Mouse (Mus musculus): ENCODE measurements at regions not wholly inside any gene's neighbourhood (a gene's known extent, or its start where the extent isn't known, plus 50 kb on each side); places are given as distances from the start of the nearest gene placed in this dataset.

GRCm38 (mm10) chr13:35380224-35381009, 279.2 kb upstream of the Cdyl start:
- H3K9me3 ChIP-seq (ENCODE audit: low read length) = 0 out of 2 replicates have a peak, but pooled peaks cover 2% of the 10 kb centered on the region
- peaks cover 7% of the 10 kb centered on the region; the same call in 1 of the 2 replicates for H3K4me1 ChIP-seq (replicated peaks; ENCODE audit: low read depth, low read length)
- no peak overlapping the region for H3K4me3 ChIP-seq (replicated peaks; ENCODE audit: low read length)
- no peaks in the 10 kb centered on the region for H3K36me3 ChIP-seq (ENCODE audit: insufficient read depth, low read length)
- H3K27me3 ChIP-seq (ENCODE audit: insufficient read depth, low read length) = no peaks in the 10 kb centered on the region
- TF ChIP-seq CTCF (conservative IDR thresholded peaks at IDR 0.05; ENCODE audit: low read length) (no peak), NANOG (IDR thresholded peaks at IDR 0.05; ENCODE audit: borderline replicate concordance, low read length) (no peak), POU5F1 (IDR thresholded peaks at IDR 0.05; ENCODE audit: borderline replicate concordance, low read length) (no peak)

- no peak overlapping the region for H3K4me3 ChIP-seq (replicated peaks; ENCODE audit: low read length)
- H3K4me1 ChIP-seq (replicated peaks; ENCODE audit: low read depth, low read length) = peaks cover 7% of the 10 kb centered on the region; the same call in 1 of the 2 replicates
- no peaks in the 10 kb centered on the region for H3K27me3 ChIP-seq (ENCODE audit: insufficient read depth, low read length)
- H3K9me3 ChIP-seq (ENCODE audit: low read length) = peaks cover 8% of the 10 kb centered on the region
- no peak for TF ChIP-seq POU5F1 (IDR thresholded peaks at IDR 0.05; ENCODE audit: borderline replicate concordance, low read length)
- TF ChIP-seq NANOG (IDR thresholded peaks at IDR 0.05; ENCODE audit: borderline replicate concordance, low read length) = no peak
- TF ChIP-seq CTCF (conservative IDR thresholded peaks at IDR 0.05; ENCODE audit: low read length) = no peak
- H3K36me3 ChIP-seq (ENCODE audit: insufficient read depth, low read length) = no peaks in the 10 kb centered on the region
These were observed 278.0 kb upstream of the Cdyl start for GRCm38 (mm10) chr13:35381641-35382040.

DNA sequence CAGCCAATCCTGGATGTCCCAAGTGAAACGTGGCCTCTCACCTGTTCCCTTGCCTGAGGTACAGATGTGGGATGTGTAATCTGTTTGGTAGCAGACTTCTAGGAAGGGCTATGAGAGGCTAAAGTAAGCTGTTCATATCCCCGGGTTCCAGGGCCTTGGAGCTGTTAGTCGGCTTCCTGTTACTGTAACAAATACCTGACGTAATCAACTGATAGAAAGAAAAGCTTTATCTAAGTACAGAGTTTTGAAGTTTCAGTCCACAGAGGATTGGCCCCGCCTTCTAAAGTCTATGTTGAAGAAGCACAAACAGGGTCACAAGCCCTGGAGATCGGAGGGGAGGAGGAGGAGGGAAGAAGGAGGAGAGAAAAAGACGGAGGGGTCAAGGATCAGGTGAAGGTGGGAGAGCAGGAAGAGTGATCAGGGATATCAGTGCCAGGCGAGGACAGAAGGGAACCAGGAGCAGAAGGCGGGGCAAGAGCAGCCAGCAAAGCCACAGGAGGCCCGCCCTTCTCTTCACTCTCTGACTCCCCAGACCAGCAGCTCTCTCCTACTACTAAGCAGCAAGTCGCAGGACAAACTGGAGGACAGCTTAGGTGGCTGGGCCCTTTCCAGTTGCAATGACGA, 276.5 kb upstream of the Cdyl start:
- H3K27me3 ChIP-seq (ENCODE audit: insufficient read depth, low read length) = no peaks in the 10 kb centered on the region
- H3K4me3 ChIP-seq (replicated peaks; ENCODE audit: low read length) = no peak overlapping the region
- TF ChIP-seq POU5F1 (IDR thresholded peaks at IDR 0.05; ENCODE audit: borderline replicate concordance, low read length) (no peak), CTCF (conservative IDR thresholded peaks at IDR 0.05; ENCODE audit: low read length) (no peak), NANOG (IDR thresholded peaks at IDR 0.05; ENCODE audit: borderline replicate concordance, low read length) (no peak)
- no peaks in the 10 kb centered on the region for H3K36me3 ChIP-seq (ENCODE audit: insufficient read depth, low read length)
- H3K4me1 ChIP-seq (replicated peaks; ENCODE audit: low read depth, low read length) = peaks cover 7% of the 10 kb centered on the region; the same call in 1 of the 2 replicates
- peaks cover 18% of the 10 kb centered on the region for H3K9me3 ChIP-seq (ENCODE audit: low read length)

DNA sequence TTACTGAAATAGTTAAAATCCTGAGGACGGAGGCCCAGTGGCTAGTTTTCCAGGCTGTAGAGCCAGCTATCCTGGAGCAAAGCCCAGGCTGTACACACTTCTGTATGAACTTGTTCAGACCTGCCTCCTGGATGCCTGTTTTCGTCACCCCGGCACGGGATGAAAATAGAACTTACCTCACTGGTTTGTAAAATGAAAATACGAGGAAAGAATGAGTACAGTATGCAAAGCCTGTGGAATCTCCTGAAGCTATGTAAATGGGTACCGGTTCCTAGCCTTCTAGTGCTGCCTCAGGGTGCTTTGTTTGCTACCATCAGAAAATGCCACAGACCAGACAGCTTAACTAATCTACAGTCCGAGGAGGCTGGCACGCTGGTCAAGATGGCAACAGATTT, 276.0 kb upstream of the Cdyl start:
- no peaks in the 10 kb centered on the region for H3K36me3 ChIP-seq (ENCODE audit: insufficient read depth, low read length)
- H3K9me3 ChIP-seq (ENCODE audit: low read length) = peaks cover 18% of the 10 kb centered on the region
- no peaks in the 10 kb centered on the region for H3K27me3 ChIP-seq (ENCODE audit: insufficient read depth, low read length)
- H3K4me3 ChIP-seq (replicated peaks; ENCODE audit: low read length) = no peak overlapping the region
- peaks cover 10% of the 10 kb centered on the region for H3K4me1 ChIP-seq (replicated peaks; ENCODE audit: low read depth, low read length)
- TF ChIP-seq NANOG (IDR thresholded peaks at IDR 0.05; ENCODE audit: borderline replicate concordance, low read length) = no peak
- no peak for TF ChIP-seq POU5F1 (IDR thresholded peaks at IDR 0.05; ENCODE audit: borderline replicate concordance, low read length)
- TF ChIP-seq CTCF (conservative IDR thresholded peaks at IDR 0.05; ENCODE audit: low read length) = no peak

DNA sequence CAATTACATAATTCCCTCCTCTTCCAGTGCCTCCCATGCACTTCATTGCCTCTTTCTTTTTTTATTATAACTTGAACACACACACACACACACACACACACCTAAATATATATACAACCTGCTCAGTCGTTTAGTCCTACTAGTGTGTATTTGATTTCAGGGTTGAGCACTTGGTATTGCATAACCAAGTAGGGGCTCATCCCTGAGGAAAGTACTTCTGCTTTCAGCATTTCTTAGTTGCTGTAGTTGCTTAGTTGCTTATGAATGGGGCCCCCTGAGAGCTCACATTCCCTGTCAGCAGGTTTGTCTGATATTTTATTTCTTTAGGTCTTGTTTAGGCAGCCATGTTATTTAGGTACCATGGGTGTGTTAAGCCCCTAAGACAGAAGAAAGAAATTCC, 271.3 kb upstream of the Cdyl start:
- Histone ChIP-seq H3K36me3 (ENCODE audit: insufficient read depth, low read length) (no peaks in the 10 kb centered on the region), H3K4me3 (replicated peaks; ENCODE audit: low read length) (no peak overlapping the region), H3K9me3 (ENCODE audit: low read length) (peaks cover 16% of the 10 kb centered on the region), H3K4me1 (replicated peaks; ENCODE audit: low read depth, low read length) (peaks cover 10% of the 10 kb centered on the region), H3K27me3 (ENCODE audit: insufficient read depth, low read length) (no peaks in the 10 kb centered on the region)
- TF ChIP-seq POU5F1 (IDR thresholded peaks at IDR 0.05; ENCODE audit: borderline replicate concordance, low read length) (no peak), CTCF (conservative IDR thresholded peaks at IDR 0.05; ENCODE audit: low read length) (no peak), NANOG (IDR thresholded peaks at IDR 0.05; ENCODE audit: borderline replicate concordance, low read length) (no peak)

GRCm38 (mm10) chr13:35389781-35390525, 269.7 kb upstream of the Cdyl start:
- H3K4me1 ChIP-seq (replicated peaks; ENCODE audit: low read depth, low read length) = peaks cover 7% of the 10 kb centered on the region
- H3K27me3 ChIP-seq (ENCODE audit: insufficient read depth, low read length) = no peaks in the 10 kb centered on the region
- peaks cover 16% of the 10 kb centered on the region for H3K9me3 ChIP-seq (ENCODE audit: low read length)
- TF ChIP-seq CTCF (conservative IDR thresholded peaks at IDR 0.05; ENCODE audit: low read length) (no peak), POU5F1 (IDR thresholded peaks at IDR 0.05; ENCODE audit: borderline replicate concordance, low read length) (no peak), NANOG (IDR thresholded peaks at IDR 0.05; ENCODE audit: borderline replicate concordance, low read length) (no peak)
- H3K4me3 ChIP-seq (replicated peaks; ENCODE audit: low read length) = no peak overlapping the region
- no peaks in the 10 kb centered on the region for H3K36me3 ChIP-seq (ENCODE audit: insufficient read depth, low read length)

GRCm38 (mm10) chr13:35390526-35390880, 269.1 kb upstream of the Cdyl start:
- no peaks in the 10 kb centered on the region for H3K27me3 ChIP-seq (ENCODE audit: insufficient read depth, low read length)
- H3K4me3 ChIP-seq (replicated peaks; ENCODE audit: low read length) = no peak overlapping the region
- peaks cover 16% of the 10 kb centered on the region for H3K9me3 ChIP-seq (ENCODE audit: low read length)
- peaks cover 13% of the 10 kb centered on the region for H3K4me1 ChIP-seq (replicated peaks; ENCODE audit: low read depth, low read length)
- TF ChIP-seq POU5F1 (IDR thresholded peaks at IDR 0.05; ENCODE audit: borderline replicate concordance, low read length) = no peak
- no peaks in the 10 kb centered on the region for H3K36me3 ChIP-seq (ENCODE audit: insufficient read depth, low read length)

DNA sequence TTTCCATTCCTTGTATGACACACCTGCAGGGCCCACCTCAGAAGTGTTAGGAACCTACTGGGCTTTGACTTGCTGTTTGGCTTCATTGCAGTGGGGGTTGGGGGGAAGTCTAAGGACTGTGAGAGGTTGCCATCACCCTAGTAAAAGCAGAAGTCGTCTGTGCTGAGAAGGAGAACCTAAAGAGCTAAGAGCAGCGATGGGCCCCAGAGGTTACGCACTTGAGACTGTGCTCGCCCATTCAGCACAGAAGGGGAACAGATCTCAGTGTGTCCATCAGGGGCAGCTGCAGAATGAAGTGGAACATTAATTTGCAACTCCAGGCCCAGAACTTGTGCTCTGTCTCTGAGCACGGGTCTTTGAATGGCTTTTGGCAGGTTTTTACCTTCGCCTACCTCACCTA, 267.5 kb upstream of the Cdyl start:
- no peaks in the 10 kb centered on the region for H3K27me3 ChIP-seq (ENCODE audit: insufficient read depth, low read length)
- peaks cover 22% of the 10 kb centered on the region for H3K4me1 ChIP-seq (replicated peaks; ENCODE audit: low read depth, low read length)
- no peak overlapping the region for H3K4me3 ChIP-seq (replicated peaks; ENCODE audit: low read length)
- peaks cover 4% of the 10 kb centered on the region for H3K9me3 ChIP-seq (ENCODE audit: low read length)
- TF ChIP-seq NANOG (IDR thresholded peaks at IDR 0.05; ENCODE audit: borderline replicate concordance, low read length) (no peak), CTCF (conservative IDR thresholded peaks at IDR 0.05; ENCODE audit: low read length) (no peak), POU5F1 (IDR thresholded peaks at IDR 0.05; ENCODE audit: borderline replicate concordance, low read length) (no peak)
- H3K36me3 ChIP-seq (ENCODE audit: insufficient read depth, low read length) = no peaks in the 10 kb centered on the region
